Mouse (Mus musculus): Measurements from ENCODE around the gene Tas2r114. TPM values are rescaled to one million over a fixed set of nuclear protein-coding genes. Genes with fewer than 3 reads are reported as not detected.

The Tas2r114 gene
- polyA plus RNA-seq (2015; fragmentation: Nextera tagmentation; extraction: Ambion mirVana): not detected in 2 replicates

GRCm38 (mm10) chr6:131689963-131690362, at the start of gene Tas2r114:
TSS of gene Tas2r114 (minus strand) at chr6:131690063.
- Histone ChIP-seq H3K9me3 (ENCODE audit: control insufficient read depth, low read length) (peaks cover 2% of the 10 kb centered on the region; the same call in 1 of the 2 replicates), H3K36me3 (ENCODE audit: control insufficient read depth, insufficient read depth, low read length) (no peaks in the 10 kb centered on the region), H3K27ac (ENCODE audit: low read depth, low read length) (no peak within 1 kb of the TSS), H3K4me3 (ENCODE audit: low read length) (no peak within 1 kb of the TSS), H3K4me2 (ENCODE audit: low read length) (no peak within 1 kb of the TSS), H3K27me3 (replicated peaks; ENCODE audit: control insufficient read depth, insufficient read depth, low read length) (no peaks in the 10 kb centered on the region), H3K4me1 (ENCODE audit: control insufficient read depth, insufficient read depth, low read depth, low read length) (no peaks in the 10 kb centered on the region), H3K9ac (ENCODE audit: low read depth, low read length) (no peak within 1 kb of the TSS)
- no peak for ATAC-seq

DNA sequence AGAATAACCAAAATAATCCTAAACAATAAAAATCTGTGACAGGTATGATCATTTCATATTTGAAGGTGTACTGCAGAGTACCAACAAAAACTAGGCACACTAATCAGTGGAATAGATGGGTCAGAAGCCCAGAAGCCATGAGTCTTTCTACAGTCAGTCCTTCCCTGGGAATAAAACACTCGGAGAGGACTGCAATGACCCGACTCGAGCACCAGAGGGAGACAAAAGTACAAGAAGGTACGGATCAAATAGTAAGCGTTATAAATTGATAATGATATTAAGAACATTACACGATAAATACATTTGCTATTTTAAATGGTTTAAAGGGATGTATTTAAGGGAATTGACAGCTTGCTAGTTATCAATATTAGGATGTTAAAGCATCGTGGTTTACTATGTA, 22.9 kb upstream of the Tas2r114 start:
- 52% methylated on average over 7 of the region's 7 CpGs for WGBS
- no peak overlapping the region for H3K27ac ChIP-seq (ENCODE audit: low read depth, low read length)

GRCm38 (mm10) chr6:131687395-131687794, 2.5 kb downstream of the Tas2r114 start, which contains the start of gene Tas2r105:
TSS of gene Tas2r105 (minus strand) at chr6:131687495.
- Histone ChIP-seq H3K9ac (ENCODE audit: low read depth, low read length) (no peak within 1 kb of the TSS), H3K27ac (ENCODE audit: low read depth, low read length) (no peak within 1 kb of the TSS), H3K27me3 (replicated peaks; ENCODE audit: control insufficient read depth, insufficient read depth, low read length) (no peaks in the 10 kb centered on the region), H3K9me3 (ENCODE audit: control insufficient read depth, low read length) (peaks cover 2% of the 10 kb centered on the region; the same call in 1 of the 2 replicates), H3K4me2 (ENCODE audit: low read length) (no peak within 1 kb of the TSS), H3K4me3 (ENCODE audit: low read length) (no peak within 1 kb of the TSS), H3K36me3 (ENCODE audit: control insufficient read depth, insufficient read depth, low read length) (no peaks in the 10 kb centered on the region), H3K4me1 (ENCODE audit: control insufficient read depth, insufficient read depth, low read depth, low read length) (no peaks in the 10 kb centered on the region)
- ATAC-seq: no peak
- 86% methylated on average over 1 of the region's 1 CpGs for WGBS

More for the DNA sequence above, 22.9 kb upstream of the Tas2r114 start:
- Histone ChIP-seq H3K36me3 (ENCODE audit: control insufficient read depth, insufficient read depth, low read length) (no peaks in the 10 kb centered on the region), H3K9me3 (ENCODE audit: control insufficient read depth, low read length) (peaks cover 4% of the 10 kb centered on the region; the same call in 1 of the 2 replicates), H3K4me3 (ENCODE audit: low read length) (no peak overlapping the region), H3K9ac (ENCODE audit: low read depth, low read length) (no peak overlapping the region), H3K27me3 (replicated peaks; ENCODE audit: control insufficient read depth, insufficient read depth, low read length) (no peaks in the 10 kb centered on the region), H3K4me1 (ENCODE audit: control insufficient read depth, insufficient read depth, low read depth, low read length) (no peaks in the 10 kb centered on the region), H3K4me2 (ENCODE audit: low read length) (no peak overlapping the region)
- ATAC-seq: no peak

- no peaks in the 10 kb centered on the region for H3K27me3 ChIP-seq (replicated peaks; ENCODE audit: control insufficient read depth, insufficient read depth, low read length)
- 75% methylated on average over 1 of the region's 1 CpGs for WGBS
- no peak within 1 kb of the TSS for H3K4me3 ChIP-seq (ENCODE audit: low read length)
- no peak within 1 kb of the TSS for H3K27ac ChIP-seq (ENCODE audit: low read depth, low read length)
- no peak for ATAC-seq
- H3K36me3 ChIP-seq (ENCODE audit: control insufficient read depth, insufficient read depth, low read length): no peaks in the 10 kb centered on the region
- no peak within 1 kb of the TSS for H3K4me2 ChIP-seq (ENCODE audit: low read length)
- no peaks in the 10 kb centered on the region for H3K4me1 ChIP-seq (ENCODE audit: control insufficient read depth, insufficient read depth, low read depth, low read length)
- H3K9ac ChIP-seq (ENCODE audit: low read depth, low read length): no peak within 1 kb of the TSS
- H3K9me3 ChIP-seq (ENCODE audit: control insufficient read depth, low read length): no peaks in the 10 kb centered on the region
Observed at GRCm38 (mm10) chr6:131685644-131686043, 4.2 kb downstream of the Tas2r114 start, which contains the start of gene Tas2r104. TSS of gene Tas2r104 (minus strand) at chr6:131685744.

DNA sequence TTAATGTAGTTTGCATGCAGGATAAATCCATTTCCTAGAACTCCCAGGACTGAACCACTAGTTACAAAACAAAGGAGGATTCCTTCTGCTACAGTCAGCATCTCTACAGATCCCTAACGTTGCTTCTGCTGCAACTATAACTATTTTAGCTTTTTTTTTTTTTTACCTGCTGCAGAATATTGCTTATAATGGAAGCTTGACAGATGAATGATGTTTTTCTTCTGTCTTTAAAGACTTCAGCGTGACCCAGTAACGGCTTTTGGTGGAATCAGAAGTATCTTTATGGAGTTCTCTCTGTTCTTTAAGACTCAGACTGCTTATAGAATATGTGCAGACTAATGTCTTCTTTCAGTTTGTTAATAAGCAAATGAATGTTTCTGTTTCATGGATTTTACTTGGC, 11.1 kb downstream of the Tas2r114 start, which contains the start of gene Tas2r106:
Gene Tas2r106 (minus strand): TSS at position 101 of the 400 bp plus-strand sequence.
- no peaks in the 10 kb centered on the region for H3K36me3 ChIP-seq (ENCODE audit: control insufficient read depth, insufficient read depth, low read length)
- H3K9me3 ChIP-seq (ENCODE audit: control insufficient read depth, low read length): peaks cover 8% of the 10 kb centered on the region
- no peaks in the 10 kb centered on the region for H3K4me1 ChIP-seq (ENCODE audit: control insufficient read depth, insufficient read depth, low read depth, low read length)
- WGBS: 76% methylated on average over 3 of the region's 3 CpGs
- H3K27ac ChIP-seq (ENCODE audit: low read depth, low read length): no peak within 1 kb of the TSS
- H3K27me3 ChIP-seq (replicated peaks; ENCODE audit: control insufficient read depth, insufficient read depth, low read length): no peaks in the 10 kb centered on the region
- H3K4me2 ChIP-seq (ENCODE audit: low read length): no peak within 1 kb of the TSS
- no peak within 1 kb of the TSS for H3K4me3 ChIP-seq (ENCODE audit: low read length)
- ATAC-seq: no peak
- no peak within 1 kb of the TSS for H3K9ac ChIP-seq (ENCODE audit: low read depth, low read length)

DNA sequence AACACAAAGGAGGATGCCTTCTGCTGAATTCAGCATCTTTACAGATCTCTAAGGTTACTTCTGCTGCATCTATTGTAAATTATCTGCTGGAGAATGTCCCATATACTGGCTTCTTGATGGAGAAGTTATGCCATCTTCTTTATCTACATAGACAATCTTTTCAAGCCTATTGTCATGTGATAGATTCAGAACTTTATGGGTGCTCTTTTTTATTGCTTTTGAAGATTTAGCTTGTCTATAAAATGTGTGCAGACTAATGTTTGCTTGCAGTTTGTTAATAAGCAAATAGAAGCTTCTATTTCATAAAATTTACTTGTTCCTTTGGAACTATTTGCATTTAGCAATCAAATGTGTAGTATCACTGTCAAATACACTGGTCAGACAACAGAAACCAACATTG, 29.8 kb downstream of the Tas2r114 start, which contains the start of gene Tas2r107:
Gene Tas2r107 (minus strand): TSS at position 101 of the 400 bp plus-strand sequence.
- H3K36me3 ChIP-seq (ENCODE audit: control insufficient read depth, insufficient read depth, low read length): no peaks in the 10 kb centered on the region
- no peak within 1 kb of the TSS for H3K4me2 ChIP-seq (ENCODE audit: low read length)
- H3K4me3 ChIP-seq (ENCODE audit: low read length): no peak within 1 kb of the TSS
- ATAC-seq: no peak
- no peak within 1 kb of the TSS for H3K27ac ChIP-seq (ENCODE audit: low read depth, low read length)
- H3K27me3 ChIP-seq (replicated peaks; ENCODE audit: control insufficient read depth, insufficient read depth, low read length): no peaks in the 10 kb centered on the region
- 0 out of 2 replicates have a peak, but pooled peaks cover 2% of the 10 kb centered on the region for H3K9me3 ChIP-seq (ENCODE audit: control insufficient read depth, low read length)
- no peaks in the 10 kb centered on the region for H3K4me1 ChIP-seq (ENCODE audit: control insufficient read depth, insufficient read depth, low read depth, low read length)
- no peak within 1 kb of the TSS for H3K9ac ChIP-seq (ENCODE audit: low read depth, low read length)

Other genes starting within 250 kb of the Tas2r114 start
- not detected in 2 replicates for gene 5430401F13Rik, start 203.7 kb downstream of the Tas2r114 start, polyA plus RNA-seq (2015; fragmentation: Nextera tagmentation; extraction: Ambion mirVana)
- gene Gm6619, start 203.7 kb downstream of the Tas2r114 start, polyA plus RNA-seq (2015; fragmentation: Nextera tagmentation; extraction: Ambion mirVana): not detected in 2 replicates
- gene Tas2r130, start 59.2 kb downstream of the Tas2r114 start, polyA plus RNA-seq (2015; fragmentation: Nextera tagmentation; extraction: Ambion mirVana): not detected in 2 replicates
- gene Tas2r107, start 29.9 kb downstream of the Tas2r114 start, polyA plus RNA-seq (2015; fragmentation: Nextera tagmentation; extraction: Ambion mirVana): not detected in 2 replicates
- gene Tas2r106, start 11.2 kb downstream of the Tas2r114 start, polyA plus RNA-seq (2015; fragmentation: Nextera tagmentation; extraction: Ambion mirVana): not detected in 2 replicates
- not detected in 2 replicates for gene Tas2r104, start 4.3 kb downstream of the Tas2r114 start, polyA plus RNA-seq (2015; fragmentation: Nextera tagmentation; extraction: Ambion mirVana)
- gene Tas2r105, start 2.6 kb downstream of the Tas2r114 start, polyA plus RNA-seq (2015; fragmentation: Nextera tagmentation; extraction: Ambion mirVana): not detected in 2 replicates